Mouse (Mus musculus): ENCODE measurements around the gene Ttc39b. TPM values are rescaled to one million over a fixed set of nuclear protein-coding genes. Genes with fewer than 3 reads are reported as not detected.

Gene Ttc39b
- polyA plus RNA-seq, 1 experiment, result 2.5 TPM

- Histone ChIP-seq H3K27me3 (replicated peaks; ENCODE audit: control insufficient read depth, insufficient read depth, low read length) (no peaks in the 10 kb centered on the region), H3K27ac (ENCODE audit: insufficient read depth, low read depth, low read length) (no peak overlapping the region), H3K36me3 (ENCODE audit: control insufficient read depth, insufficient read depth, low read length) (no peaks in the 10 kb centered on the region), H3K4me3 (ENCODE audit: insufficient read depth, low read depth, low read length) (no peak overlapping the region), H3K4me1 (ENCODE audit: control insufficient read depth, insufficient read depth, low read length) (peaks cover 9% of the 10 kb centered on the region; the same call in 1 of the 2 replicates)
- DNase-seq, result no peak
- no peak for TF ChIP-seq CTCF (conservative IDR thresholded peaks at IDR 0.05; ENCODE audit: insufficient read depth, insufficient read length, low read depth, low read length)
- TF ChIP-seq POLR2A (IDR thresholded peaks at IDR 0.05; ENCODE audit: low read depth, low read length), result no peak
- 77% methylated on average over 3 of the region's 3 CpGs for WGBS
Observed at GRCm38 (mm10) chr4:83317826-83318348, 6.2 kb downstream of the Ttc39b start.

- WGBS, result 62% methylated on average over 3 of the region's 3 CpGs
- no peak overlapping the region for H3K4me3 ChIP-seq (ENCODE audit: insufficient read depth, low read depth, low read length)
- peaks cover 10% of the 10 kb centered on the region; the same call in 1 of the 2 replicates for H3K4me1 ChIP-seq (ENCODE audit: control insufficient read depth, insufficient read depth, low read length)
- no peaks in the 10 kb centered on the region for H3K27me3 ChIP-seq (replicated peaks; ENCODE audit: control insufficient read depth, insufficient read depth, low read length)
- no peak for TF ChIP-seq POLR2A (IDR thresholded peaks at IDR 0.05; ENCODE audit: low read depth, low read length)
- TF ChIP-seq CTCF (conservative IDR thresholded peaks at IDR 0.05; ENCODE audit: insufficient read depth, insufficient read length, low read depth, low read length), result no peak
- no peak for DNase-seq
- H3K36me3 ChIP-seq (ENCODE audit: control insufficient read depth, insufficient read depth, low read length), result no peaks in the 10 kb centered on the region
- no peak overlapping the region for H3K27ac ChIP-seq (ENCODE audit: insufficient read depth, low read depth, low read length)
Observed at GRCm38 (mm10) chr4:83316718-83317117, 7.3 kb downstream of the Ttc39b start.

- no peaks in the 10 kb centered on the region for H3K36me3 ChIP-seq (ENCODE audit: control insufficient read depth, insufficient read depth, low read length)
- TF ChIP-seq CTCF (conservative IDR thresholded peaks at IDR 0.05; ENCODE audit: insufficient read depth, insufficient read length, low read depth, low read length) (no peak), POLR2A (IDR thresholded peaks at IDR 0.05; ENCODE audit: low read depth, low read length) (no peak)
- peaks cover 14% of the 10 kb centered on the region; the same call in 1 of the 2 replicates for H3K4me1 ChIP-seq (ENCODE audit: control insufficient read depth, insufficient read depth, low read length)
- WGBS, result 67% methylated on average over 4 of the region's 4 CpGs
- peak overlapping the region; percentile 80 for H3K27ac ChIP-seq (ENCODE audit: insufficient read depth, low read depth, low read length)
- no peak overlapping the region for H3K4me3 ChIP-seq (ENCODE audit: insufficient read depth, low read depth, low read length)
- no peak for DNase-seq
- H3K27me3 ChIP-seq (replicated peaks; ENCODE audit: control insufficient read depth, insufficient read depth, low read length), result no peaks in the 10 kb centered on the region
Observed at GRCm38 (mm10) chr4:83315930-83316329, 8.1 kb downstream of the Ttc39b start.

GRCm38 (mm10) chr4:83314922-83315881 is 8.9 kb downstream of the Ttc39b start:
- DNase-seq, result peak; percentile 69
- WGBS, result 24% methylated on average over 13 of the region's 13 CpGs
- TF ChIP-seq POLR2A (IDR thresholded peaks at IDR 0.05; ENCODE audit: low read depth, low read length) (no peak), CTCF (conservative IDR thresholded peaks at IDR 0.05; ENCODE audit: insufficient read depth, insufficient read length, low read depth, low read length) (no peak)
- H3K36me3 ChIP-seq (ENCODE audit: control insufficient read depth, insufficient read depth, low read length), result no peaks in the 10 kb centered on the region
- H3K4me1 ChIP-seq (ENCODE audit: control insufficient read depth, insufficient read depth, low read length), result peaks cover 14% of the 10 kb centered on the region; the same call in 1 of the 2 replicates
- H3K27ac ChIP-seq (ENCODE audit: insufficient read depth, low read depth, low read length), result peak overlapping the region; percentile 80
- peak overlapping the region; percentile 21 for H3K4me3 ChIP-seq (ENCODE audit: insufficient read depth, low read depth, low read length)
- no peaks in the 10 kb centered on the region for H3K27me3 ChIP-seq (replicated peaks; ENCODE audit: control insufficient read depth, insufficient read depth, low read length)

GRCm38 (mm10) chr4:83314261-83314793 is 9.7 kb downstream of the Ttc39b start:
- Histone ChIP-seq H3K4me3 (ENCODE audit: insufficient read depth, low read depth, low read length) (no peak overlapping the region), H3K27ac (ENCODE audit: insufficient read depth, low read depth, low read length) (no peak overlapping the region), H3K36me3 (ENCODE audit: control insufficient read depth, insufficient read depth, low read length) (no peaks in the 10 kb centered on the region), H3K4me1 (ENCODE audit: control insufficient read depth, insufficient read depth, low read length) (peaks cover 15% of the 10 kb centered on the region), H3K27me3 (replicated peaks; ENCODE audit: control insufficient read depth, insufficient read depth, low read length) (no peaks in the 10 kb centered on the region)
- no peak for DNase-seq
- TF ChIP-seq POLR2A (IDR thresholded peaks at IDR 0.05; ENCODE audit: low read depth, low read length) (no peak), CTCF (conservative IDR thresholded peaks at IDR 0.05; ENCODE audit: insufficient read depth, insufficient read length, low read depth, low read length) (no peak)
- 62% methylated on average over 7 of the region's 7 CpGs for WGBS

- Histone ChIP-seq H3K4me3 (ENCODE audit: insufficient read depth, low read depth, low read length) (no peak overlapping the region), H3K4me1 (ENCODE audit: control insufficient read depth, insufficient read depth, low read length) (peaks cover 27% of the 10 kb centered on the region), H3K27ac (ENCODE audit: insufficient read depth, low read depth, low read length) (no peak overlapping the region), H3K36me3 (ENCODE audit: control insufficient read depth, insufficient read depth, low read length) (no peaks in the 10 kb centered on the region), H3K27me3 (replicated peaks; ENCODE audit: control insufficient read depth, insufficient read depth, low read length) (no peaks in the 10 kb centered on the region)
- no peak for DNase-seq
- 61% methylated on average over 4 of the region's 4 CpGs for WGBS
- no peak for TF ChIP-seq CTCF (conservative IDR thresholded peaks at IDR 0.05; ENCODE audit: insufficient read depth, insufficient read length, low read depth, low read length)
- TF ChIP-seq POLR2A (IDR thresholded peaks at IDR 0.05; ENCODE audit: low read depth, low read length), result no peak
Observed at GRCm38 (mm10) chr4:83312336-83312735, 11.7 kb downstream of the Ttc39b start.

- DNase-seq, result no peak
- Histone ChIP-seq H3K36me3 (ENCODE audit: control insufficient read depth, insufficient read depth, low read length) (no peaks in the 10 kb centered on the region), H3K27ac (ENCODE audit: insufficient read depth, low read depth, low read length) (no peak overlapping the region), H3K4me3 (ENCODE audit: insufficient read depth, low read depth, low read length) (no peak overlapping the region), H3K27me3 (replicated peaks; ENCODE audit: control insufficient read depth, insufficient read depth, low read length) (no peaks in the 10 kb centered on the region), H3K4me1 (ENCODE audit: control insufficient read depth, insufficient read depth, low read length) (peaks cover 24% of the 10 kb centered on the region)
- no peak for TF ChIP-seq POLR2A (IDR thresholded peaks at IDR 0.05; ENCODE audit: low read depth, low read length)
- 61% methylated on average over 8 of the region's 8 CpGs for WGBS
Observed at GRCm38 (mm10) chr4:83311481-83311880, 12.6 kb downstream of the Ttc39b start.
